Mouse (Mus musculus): ENCODE data around the gene Egf.

Gene Egf

GRCm38 (mm10) chr3:129724505-129724904, 30.6 kb downstream of the Egf start:
- DNase-seq (ENCODE audit: low read depth in 1 of 2, low spot score in 2 of 2): no peak

GRCm38 (mm10) chr3:129723311-129723710, 31.8 kb downstream of the Egf start:
- no peak for DNase-seq (ENCODE audit: low read depth in 1 of 2, low spot score in 2 of 2)

GRCm38 (mm10) chr3:129714542-129715145, 40.5 kb downstream of the Egf start:
- DNase-seq (ENCODE audit: low read depth in 1 of 2, low spot score in 2 of 2): no peak

GRCm38 (mm10) chr3:129708157-129708556, 47.0 kb downstream of the Egf start:
- no peak for DNase-seq (ENCODE audit: low read depth in 1 of 2, low spot score in 2 of 2)

- DNase-seq (ENCODE audit: low read depth in 1 of 2, low spot score in 2 of 2): no peak
Measured at GRCm38 (mm10) chr3:129698882-129699281, 56.2 kb downstream of the Egf start.

- DNase-seq (ENCODE audit: low read depth in 1 of 2, low spot score in 2 of 2): no peak
Measured at GRCm38 (mm10) chr3:129698365-129698764, 56.8 kb downstream of the Egf start.

- DNase-seq (ENCODE audit: low read depth in 1 of 2, low spot score in 2 of 2): no peak
Measured at GRCm38 (mm10) chr3:129697691-129698090, 57.4 kb downstream of the Egf start.

GRCm38 (mm10) chr3:129695943-129696342, 59.2 kb downstream of the Egf start:
- DNase-seq (ENCODE audit: low read depth in 1 of 2, low spot score in 2 of 2): no peak

GRCm38 (mm10) chr3:129693581-129693980, 61.5 kb downstream of the Egf start:
- DNase-seq (ENCODE audit: low read depth in 1 of 2, low spot score in 2 of 2): no peak

- DNase-seq (ENCODE audit: low read depth in 1 of 2, low spot score in 2 of 2): no peak
Measured at GRCm38 (mm10) chr3:129692816-129693215, 62.3 kb downstream of the Egf start.

- no peak for DNase-seq (ENCODE audit: low read depth in 1 of 2, low spot score in 2 of 2)
Measured at GRCm38 (mm10) chr3:129687429-129687828, 67.7 kb downstream of the Egf start.

- DNase-seq (ENCODE audit: low read depth in 1 of 2, low spot score in 2 of 2): no peak
Measured at GRCm38 (mm10) chr3:129686698-129687333, 68.3 kb downstream of the Egf start.

GRCm38 (mm10) chr3:129686196-129686595, 68.9 kb downstream of the Egf start:
- DNase-seq (ENCODE audit: low read depth in 1 of 2, low spot score in 2 of 2): no peak

GRCm38 (mm10) chr3:129683060-129683679, 71.9 kb downstream of the Egf start:
- no peak for DNase-seq (ENCODE audit: low read depth in 1 of 2, low spot score in 2 of 2)

GRCm38 (mm10) chr3:129682389-129682788, 72.7 kb downstream of the Egf start:
- DNase-seq (ENCODE audit: low read depth in 1 of 2, low spot score in 2 of 2): no peak

- no peak for DNase-seq (ENCODE audit: low read depth in 1 of 2, low spot score in 2 of 2)
Measured at GRCm38 (mm10) chr3:129681841-129682240, 73.3 kb downstream of the Egf start.

GRCm38 (mm10) chr3:129680258-129680657, 74.9 kb downstream of the Egf start:
- no peak for DNase-seq (ENCODE audit: low read depth in 1 of 2, low spot score in 2 of 2)

GRCm38 (mm10) chr3:129675923-129676322, 79.2 kb downstream of the Egf start:
- DNase-seq (ENCODE audit: low read depth in 1 of 2, low spot score in 2 of 2): no peak

GRCm38 (mm10) chr3:129663906-129664305, 91.2 kb downstream of the Egf start:
- no peak for DNase-seq (ENCODE audit: low read depth in 1 of 2, low spot score in 2 of 2)

GRCm38 (mm10) chr3:129658776-129659175, 96.3 kb downstream of the Egf start:
- no peak for DNase-seq (ENCODE audit: low read depth in 1 of 2, low spot score in 2 of 2)

- DNase-seq (ENCODE audit: low read depth in 1 of 2, low spot score in 2 of 2): no peak
Measured at GRCm38 (mm10) chr3:129657775-129658174, 97.3 kb downstream of the Egf start.

GRCm38 (mm10) chr3:129657222-129657621, 97.9 kb downstream of the Egf start:
- DNase-seq (ENCODE audit: low read depth in 1 of 2, low spot score in 2 of 2): no peak

GRCm38 (mm10) chr3:129656540-129656939, 98.6 kb downstream of the Egf start:
- DNase-seq (ENCODE audit: low read depth in 1 of 2, low spot score in 2 of 2): no peak
